Comparison of ENCODE assay signal across 8 mouse cellular contexts in genomic region chr6:52825535-52825934, GRCm38 (mm10).
A peak's percentile ranks its signal among the peaks of the same experiment; 100 is the strongest.
DNase-seq lines count a peak whose midpoint lies in the region; ATAC-seq and TF ChIP-seq lines count a peak whose summit lies in the region.
"Had no signal": no experiment of that assay in that cellular context is flagged by ENCODE, and none has a peak within 500 bp of the region (broad histone marks: within the 10 kb centered on the region; RNA-seq: fewer than 3 reads in every experiment).

No protein-coding gene starts in this region.

- no peak for ATAC-seq in midbrain, postnatal 0 days (ENCODE audit: low FRiP score)
- ATAC-seq in midbrain, embryonic 14.5 days (ENCODE audit: low FRiP score, low TSS enrichment), result no peak
- ATAC-seq in granulocyte monocyte progenitor cell, adult 5-6 weeks (replicated peaks; ENCODE audit: poor library complexity, severe bottlenecking), result peak; percentile 81
- ATAC-seq in liver, embryonic 15.5 days (ENCODE audit: insufficient read depth), result peak; percentile 40; the same call in 1 of the 2 replicates

- no peak overlapping the region for H3K9ac ChIP-seq in midbrain, postnatal 0 days (replicated peaks; ENCODE audit: low read length, poor library complexity, severe bottlenecking)
- H3K9ac ChIP-seq in midbrain, embryonic 14.5 days (replicated peaks; ENCODE audit: low read length), result no peak overlapping the region
- no peak overlapping the region for H3K9ac ChIP-seq in liver, embryonic 15.5 days
- H3K9ac ChIP-seq: embryonic facial prominence, embryonic 15.5 days had no signal

- no peaks in the 10 kb centered on the region for H3K9me3 ChIP-seq in midbrain, postnatal 0 days (ENCODE audit: low read length)
- no peaks in the 10 kb centered on the region for H3K9me3 ChIP-seq in midbrain, embryonic 14.5 days (ENCODE audit: control insufficient read depth, low read length)
- no peaks in the 10 kb centered on the region for H3K9me3 ChIP-seq in liver, embryonic 15.5 days (replicated peaks)
- H3K9me3 ChIP-seq: embryonic facial prominence, embryonic 15.5 days had no signal

- no peaks in the 10 kb centered on the region for H3K36me3 ChIP-seq in midbrain, postnatal 0 days (ENCODE audit: insufficient read depth, low read length)
- H3K36me3 ChIP-seq in midbrain, embryonic 14.5 days (ENCODE audit: control insufficient read depth, insufficient read depth, low read length), result no peaks in the 10 kb centered on the region
- no peaks in the 10 kb centered on the region for H3K36me3 ChIP-seq in liver, embryonic 15.5 days (replicated peaks)
- H3K36me3 ChIP-seq: embryonic facial prominence, embryonic 15.5 days had no signal

- H3K27me3 ChIP-seq in midbrain, postnatal 0 days (ENCODE audit: insufficient read depth, low read length), result no peaks in the 10 kb centered on the region
- no peaks in the 10 kb centered on the region for H3K27me3 ChIP-seq in midbrain, embryonic 14.5 days (ENCODE audit: control insufficient read depth, insufficient read depth, low read length)
- H3K27me3 ChIP-seq in liver, embryonic 15.5 days, result no peaks in the 10 kb centered on the region; the same call in 1 of the 2 replicates
- H3K27me3 ChIP-seq: embryonic facial prominence, embryonic 15.5 days had no signal

- peak overlapping the region; percentile 44; the same call in 1 of the 2 replicates for H3K27ac ChIP-seq in midbrain, postnatal 0 days (ENCODE audit: low read depth, low read length)
- no peak overlapping the region for H3K27ac ChIP-seq in midbrain, embryonic 14.5 days (replicated peaks; ENCODE audit: low read depth, low read length)
- no peak overlapping the region for H3K27ac ChIP-seq in liver, embryonic 15.5 days (replicated peaks)
- H3K27ac ChIP-seq: embryonic facial prominence, embryonic 15.5 days had no signal

- no peak overlapping the region for H3K4me2 ChIP-seq in midbrain, postnatal 0 days (ENCODE audit: low read depth, low read length, poor library complexity, severe bottlenecking)
- no peak overlapping the region for H3K4me2 ChIP-seq in midbrain, embryonic 14.5 days (ENCODE audit: low read length)
- H3K4me2 ChIP-seq in liver, embryonic 15.5 days, result no peak overlapping the region
- H3K4me2 ChIP-seq: embryonic facial prominence, embryonic 15.5 days had no signal

- WGBS in midbrain, postnatal 0 days, result 85% methylated on average over 5 of the region's 5 CpGs
- WGBS in midbrain, embryonic 14.5 days, result 87% methylated on average over 5 of the region's 5 CpGs
- 37% methylated on average over 5 of the region's 5 CpGs for WGBS in liver, embryonic 15.5 days (ENCODE audit: insufficient replicate concordance)

- H3K4me1 ChIP-seq in midbrain, postnatal 0 days (ENCODE audit: insufficient read depth, low read length), result peaks cover 7% of the 10 kb centered on the region
- H3K4me1 ChIP-seq in midbrain, embryonic 14.5 days (ENCODE audit: control insufficient read depth, insufficient read depth, low read length), result peaks cover 9% of the 10 kb centered on the region
- no peaks in the 10 kb centered on the region for H3K4me1 ChIP-seq in liver, embryonic 15.5 days (replicated peaks)

- TF ChIP-seq CTCF in midbrain, postnatal 0 days (IDR thresholded peaks at IDR 0.05), result no peak

- DNase-seq in midbrain, postnatal 0 days (ENCODE audit: low spot score), result peak; percentile 10
- DNase-seq in midbrain, embryonic 14.5 days, result no peak
- peak; percentile 75 for DNase-seq in adrenal gland, postnatal 10 days
- no peak for DNase-seq in neural tube, embryonic 10.5 days (ENCODE audit: extremely low spot score, low spot score)
- DNase-seq in spleen, postnatal 4 days (ENCODE audit: low spot score in 2 of 2), result no peak

- H3K4me3 ChIP-seq in midbrain, postnatal 0 days (ENCODE audit: low read depth, low read length), result no peak overlapping the region
- H3K4me3 ChIP-seq in midbrain, embryonic 14.5 days (replicated peaks; ENCODE audit: low read depth, low read length), result no peak overlapping the region
- H3K4me3 ChIP-seq in liver, embryonic 15.5 days (replicated peaks), result no peak overlapping the region
- H3K4me3 ChIP-seq: embryonic facial prominence, embryonic 15.5 days had no signal

Comparison
In these comparisons a context has a peak if more than half of its experiments do, and no peak if none do; other contexts are left out.
1. DNase-seq: peak in midbrain, postnatal 0 days (single experiment) and adrenal gland, postnatal 10 days (single experiment); none in midbrain, embryonic 14.5 days (single experiment), neural tube, embryonic 10.5 days (single experiment) and spleen, postnatal 4 days (0 of 2).
2. ATAC-seq: peak in granulocyte monocyte progenitor cell, adult 5-6 weeks (single experiment) and liver, embryonic 15.5 days (single experiment); none in midbrain, postnatal 0 days (single experiment) and midbrain, embryonic 14.5 days (single experiment).